Mouse (Mus musculus) lung, postnatal 36 days (tissue): ENCODE measurements around the gene Prelp.

Experiments used
- DNase-seq: peaks from one replicate; pipeline ENCODE4 v3.0.0; 2022; ENCODE audit warnings: mixed read lengths

The Prelp gene

GRCm38 (mm10) chr1:133933301-133934195, 12.3 kb upstream of the Prelp start:
- no peak for DNase-seq

DNA sequence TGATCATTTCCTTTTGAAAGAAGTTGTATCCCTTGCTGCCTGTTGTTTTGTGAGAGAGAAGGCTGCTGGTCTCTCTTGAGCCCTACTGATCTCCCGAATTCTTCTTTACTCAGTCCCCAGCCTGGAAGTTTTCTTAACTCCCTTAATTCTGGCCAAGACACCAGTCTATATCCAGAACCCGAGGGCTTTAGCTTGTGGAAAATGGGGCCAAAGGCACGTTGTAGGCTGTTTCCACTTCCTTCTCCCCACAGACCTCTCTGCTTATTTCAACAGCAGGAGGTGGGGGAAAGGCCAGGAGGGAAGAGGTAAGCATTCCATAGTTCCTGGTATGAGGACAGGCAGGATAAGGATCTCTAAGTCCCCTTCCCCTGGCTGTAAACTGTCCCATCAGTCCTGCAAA, 8.8 kb upstream of the Prelp start:
- DNase-seq, result no peak

- DNase-seq, result no peak
Measured at GRCm38 (mm10) chr1:133925223-133925622, 4.0 kb upstream of the Prelp start.

- DNase-seq, result no peak
Measured at GRCm38 (mm10) chr1:133924141-133924875, 3.1 kb upstream of the Prelp start.

DNA sequence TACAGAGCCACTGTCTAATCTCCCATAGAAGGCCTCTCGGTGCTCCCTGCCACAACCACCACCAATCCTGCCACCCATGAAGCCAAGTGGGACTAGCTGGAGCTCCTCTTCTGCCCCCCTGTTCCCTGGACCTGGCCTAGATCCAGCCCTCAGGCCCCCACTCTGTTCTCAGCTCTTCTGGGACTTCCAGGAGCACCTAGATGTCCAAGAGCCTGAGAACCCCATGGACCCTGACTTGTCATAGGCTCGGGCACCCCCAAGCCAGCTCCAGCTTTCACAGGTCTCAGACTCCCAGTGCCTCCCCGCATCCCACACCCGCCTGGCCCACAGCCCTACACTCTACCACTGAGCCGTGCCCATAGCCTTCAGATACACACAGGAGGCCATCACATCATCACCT, 1.9 kb upstream of the Prelp start:
- DNase-seq, result no peak

DNA sequence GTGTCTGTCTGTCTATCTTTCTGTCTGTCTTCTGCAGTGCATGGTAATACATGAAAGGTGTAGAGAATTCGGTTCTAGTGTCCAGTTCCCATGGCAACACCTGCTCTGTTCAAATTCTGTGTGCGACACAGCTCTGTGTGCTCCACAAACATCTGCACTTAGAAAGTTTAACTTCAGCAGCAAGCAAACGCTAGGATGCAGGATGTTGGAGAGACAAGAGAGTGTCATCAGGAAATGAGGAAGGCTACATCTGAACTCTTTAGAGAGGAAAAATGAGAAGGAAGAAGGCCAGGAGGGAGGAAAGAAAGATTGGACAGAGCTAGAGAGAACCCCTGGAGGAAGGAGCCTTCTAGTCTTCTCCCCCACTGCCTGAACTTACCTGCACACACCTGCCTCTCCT, 338 bp downstream of the Prelp start:
- no peak for DNase-seq

- no peak for DNase-seq
Measured at GRCm38 (mm10) chr1:133920401-133920800, 813 bp downstream of the Prelp start.

DNA sequence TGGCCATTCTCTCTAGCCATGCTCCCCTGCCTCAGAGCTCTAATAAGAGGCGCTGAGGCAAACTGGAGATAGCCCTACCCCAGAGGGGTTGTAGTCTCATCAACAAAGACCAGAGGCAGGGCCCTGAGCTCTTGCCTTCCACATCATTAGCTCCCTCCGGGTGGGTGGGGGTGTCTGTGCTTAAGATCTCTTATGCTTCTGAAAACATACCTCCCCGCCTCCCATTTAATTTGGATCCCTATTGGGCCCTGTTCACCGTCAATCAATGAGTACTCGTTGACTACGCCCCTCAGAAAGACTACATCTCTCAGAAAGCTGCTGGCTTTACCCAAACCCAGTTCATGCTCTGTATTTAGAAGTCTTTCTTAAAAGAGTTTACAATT, 3.1 kb downstream of the Prelp start:
- DNase-seq, result peak; percentile 69

- DNase-seq, result peak; percentile 64
Measured at GRCm38 (mm10) chr1:133917456-133918087, 3.6 kb downstream of the Prelp start.

DNA sequence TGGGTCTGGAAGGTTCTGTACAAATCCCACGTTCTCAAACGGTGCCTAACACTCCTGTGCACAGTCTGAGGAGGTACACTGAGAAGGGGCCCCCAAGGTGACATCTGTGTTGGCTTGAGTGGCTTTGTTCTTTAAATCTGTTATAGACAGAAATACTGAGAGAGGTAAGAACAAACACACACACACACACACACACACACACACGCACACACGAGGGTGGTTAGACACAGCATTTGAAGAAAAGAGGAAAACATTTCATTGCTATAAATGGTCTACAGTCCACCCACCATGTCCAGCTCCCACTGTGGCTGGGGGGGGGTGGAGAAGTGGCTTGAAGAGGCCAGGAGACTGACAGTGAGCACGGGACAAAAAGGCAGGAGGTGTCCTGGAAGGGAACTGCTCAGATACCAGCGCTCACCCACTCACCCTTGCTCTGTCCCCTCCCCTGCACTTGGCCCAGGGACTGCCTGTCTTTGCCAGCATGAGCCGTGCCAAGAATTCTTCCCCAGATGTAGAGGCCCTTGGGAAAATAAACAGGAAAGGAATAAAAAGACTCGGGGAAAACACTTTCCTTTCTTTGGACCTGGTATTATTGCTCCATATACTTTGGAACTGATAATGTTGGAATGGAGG, 5.4 kb downstream of the Prelp start:
- DNase-seq, result peak; percentile 92

- DNase-seq, result no peak
Measured at GRCm38 (mm10) chr1:133915115-133915514, 6.1 kb downstream of the Prelp start.

DNA sequence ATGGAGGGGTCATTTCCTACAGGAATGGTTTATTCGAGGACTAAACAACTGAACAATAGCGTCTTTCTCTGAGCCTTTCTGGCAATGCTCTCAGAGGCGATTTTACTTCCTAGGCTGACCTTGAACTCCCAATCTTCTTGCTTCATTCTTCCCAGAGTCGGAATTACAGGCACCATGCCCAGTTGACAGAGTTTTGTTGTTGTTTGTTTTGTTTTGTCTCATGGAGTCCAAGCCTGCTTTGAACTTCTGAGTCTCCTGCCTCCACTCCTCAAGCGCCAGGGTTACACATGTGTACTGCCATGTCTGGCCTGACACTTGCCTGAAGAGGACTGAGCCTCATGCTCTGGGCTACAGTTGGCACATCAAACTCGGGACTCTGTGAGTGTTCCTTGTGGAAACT, 8.2 kb downstream of the Prelp start:
- no peak for DNase-seq

DNA sequence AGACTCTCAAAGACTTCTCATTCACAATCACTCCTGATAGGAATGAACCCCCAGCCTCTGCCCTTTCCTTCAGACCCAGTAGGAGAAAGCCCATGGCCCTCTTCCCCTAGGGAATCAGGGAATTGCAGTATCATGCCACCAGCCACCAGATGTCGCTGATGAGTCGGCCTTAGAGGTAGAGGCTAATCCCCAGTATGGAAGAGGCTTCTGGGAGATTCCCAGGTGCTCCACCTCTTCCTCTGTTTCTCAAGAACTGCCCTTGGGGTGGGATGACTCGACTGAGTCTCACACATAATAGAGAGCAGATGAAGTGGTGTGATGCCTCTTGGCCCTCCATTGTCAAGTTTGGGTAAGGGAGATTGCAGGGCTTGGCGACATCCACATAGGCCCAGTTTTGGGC, 9.8 kb downstream of the Prelp start:
- DNase-seq, result peak; percentile 66

DNA sequence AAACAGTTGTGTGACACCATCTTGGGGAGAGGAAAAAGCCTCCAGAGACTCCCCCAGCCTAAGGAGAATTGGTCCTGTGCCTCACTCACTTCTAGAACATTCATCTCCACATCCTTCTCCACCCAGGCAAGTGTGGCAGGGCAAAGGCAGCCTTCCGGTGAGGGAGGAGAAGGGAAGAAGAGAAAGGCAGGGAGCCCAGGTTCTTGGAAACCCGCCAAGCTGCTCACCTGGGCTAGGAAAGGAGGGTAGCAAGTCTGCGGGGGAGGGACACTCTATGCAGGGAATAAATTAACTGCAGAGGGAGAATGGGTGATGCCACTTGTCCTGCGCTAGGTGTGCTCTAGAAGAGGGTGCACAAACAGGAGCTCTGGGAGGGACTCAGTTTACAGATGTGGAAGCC, 10.2 kb downstream of the Prelp start:
- DNase-seq, result no peak

DNA sequence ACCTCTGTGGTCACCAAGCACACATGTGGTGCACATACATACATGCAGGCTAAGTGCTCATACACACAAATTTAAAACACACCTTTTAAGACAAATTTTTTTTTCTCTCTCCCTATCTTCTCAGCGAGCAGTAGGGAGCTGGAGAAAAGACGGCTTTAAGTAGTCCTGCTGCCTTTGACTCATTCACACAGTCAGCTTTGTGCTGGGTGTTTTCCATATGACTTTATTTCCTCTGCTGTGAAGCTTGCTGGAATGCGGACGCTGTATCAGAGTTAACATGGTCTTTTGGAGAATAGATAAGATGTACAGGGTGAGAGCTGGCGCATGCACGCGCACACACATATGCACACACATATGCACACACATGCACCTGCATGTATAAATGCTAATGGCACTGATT, 11.1 kb downstream of the Prelp start:
- no peak for DNase-seq

- peak; percentile 52 for DNase-seq
Measured at GRCm38 (mm10) chr1:133908659-133909575, 12.3 kb downstream of the Prelp start.

GRCm38 (mm10) chr1:133907949-133908658, 13.1 kb downstream of the Prelp start, which contains the start of gene Optc:
Gene Optc (minus strand): TSS chr1:133907999.
- DNase-seq, result no peak

DNA sequence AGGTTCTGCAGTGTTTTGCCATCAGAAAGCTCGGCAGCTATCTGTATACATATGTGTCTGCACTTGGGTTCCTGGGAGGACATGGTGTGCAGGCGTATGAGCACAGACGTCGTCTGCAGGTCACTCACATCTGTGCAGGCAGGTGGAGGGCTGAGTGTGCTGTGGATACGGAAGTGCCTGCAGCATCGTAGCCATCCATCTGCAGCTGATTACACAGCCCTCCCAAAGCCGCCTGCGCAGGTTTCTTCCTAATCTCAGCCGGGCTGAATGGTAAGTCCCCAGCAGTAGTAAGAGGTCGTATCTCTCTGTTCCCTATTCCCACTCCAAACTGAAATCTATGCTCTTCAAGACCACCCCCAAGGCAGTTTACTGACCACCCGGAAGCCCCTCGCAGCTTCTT, 14.8 kb downstream of the Prelp start:
- no peak for DNase-seq

DNA sequence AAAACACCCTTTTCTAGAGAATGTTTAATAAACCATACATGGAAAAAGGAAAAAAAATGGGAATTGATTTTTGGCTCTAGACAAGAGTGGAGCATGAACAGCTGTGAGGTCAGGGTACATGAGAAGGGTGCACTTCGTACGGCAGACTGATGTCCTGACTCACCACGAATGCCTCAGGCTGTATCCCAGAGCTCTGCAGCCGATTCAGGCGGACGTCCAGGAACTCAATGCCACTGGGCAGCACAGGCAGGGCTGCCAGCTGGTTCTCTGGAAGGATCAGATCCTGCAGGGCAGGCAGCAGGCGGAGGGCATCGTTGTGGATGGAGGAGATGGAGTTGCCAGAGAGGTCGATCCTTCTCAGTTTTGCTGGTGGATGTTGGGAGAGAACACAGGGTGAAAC, 20.4 kb downstream of the Prelp start:
- DNase-seq, result no peak

DNA sequence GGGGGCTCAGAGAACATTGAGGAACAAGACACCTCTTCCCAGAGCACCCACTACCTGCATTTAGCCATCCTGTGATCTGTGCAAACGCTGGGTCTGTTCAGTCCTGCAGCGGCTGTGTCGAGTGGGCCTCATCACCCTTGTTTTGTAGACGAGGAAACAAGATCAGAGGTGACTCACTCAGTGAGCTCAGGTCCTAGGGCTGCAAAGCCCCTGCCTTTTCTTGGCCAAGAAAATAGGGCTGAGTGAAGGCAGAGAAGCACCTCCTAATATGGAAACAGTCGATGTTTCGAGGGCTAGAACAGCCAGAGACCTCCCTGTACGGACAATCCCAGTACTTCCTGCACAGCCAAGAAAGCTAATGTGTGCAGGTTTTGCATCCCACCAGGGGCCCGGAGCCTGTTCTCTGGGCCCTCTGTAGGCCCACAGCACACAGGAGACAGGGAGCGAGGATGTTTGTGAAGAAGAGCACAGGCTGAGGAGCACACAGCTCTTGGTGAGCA, 22.1 kb downstream of the Prelp start:
- no peak for DNase-seq

GRCm38 (mm10) chr1:133897293-133897692, 23.9 kb downstream of the Prelp start:
- DNase-seq, result no peak
